Mouse (Mus musculus) mature B cell (primary cell): ENCODE data around the gene Pik3ap1.

Source experiments
- in situ Hi-C: fragments of 300-500 bp; cut with MboI; formaldehyde crosslinking; loops from 2 replicates; pipeline ENCODE4 v1.14.3; 2019

Gene Pik3ap1

DNA sequence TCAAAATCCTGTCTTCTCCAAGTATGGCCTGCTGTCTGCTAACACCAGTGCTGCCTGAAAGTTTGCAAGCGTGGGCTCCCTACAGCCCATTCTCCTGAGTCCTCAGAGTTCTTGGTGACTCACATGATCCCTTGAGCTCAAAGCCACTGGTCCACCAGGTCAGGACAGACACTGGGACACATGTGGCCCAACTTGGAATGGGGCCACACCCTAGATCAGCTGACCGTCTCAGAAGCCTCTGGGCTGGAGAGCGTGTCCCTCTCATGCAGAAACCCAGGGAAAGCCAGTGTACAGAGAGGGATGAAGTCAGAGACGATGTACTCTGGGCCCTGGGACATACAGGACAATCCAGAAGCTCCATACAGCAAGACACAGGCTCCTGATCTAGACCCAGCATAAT lies 102.7 kb downstream of the Pik3ap1 start:
- in situ Hi-C loops = loop anchor here (25.0 kb wide), 1 partner anchor 480 kb away; no protein-coding TSS in a partner anchor

DNA sequence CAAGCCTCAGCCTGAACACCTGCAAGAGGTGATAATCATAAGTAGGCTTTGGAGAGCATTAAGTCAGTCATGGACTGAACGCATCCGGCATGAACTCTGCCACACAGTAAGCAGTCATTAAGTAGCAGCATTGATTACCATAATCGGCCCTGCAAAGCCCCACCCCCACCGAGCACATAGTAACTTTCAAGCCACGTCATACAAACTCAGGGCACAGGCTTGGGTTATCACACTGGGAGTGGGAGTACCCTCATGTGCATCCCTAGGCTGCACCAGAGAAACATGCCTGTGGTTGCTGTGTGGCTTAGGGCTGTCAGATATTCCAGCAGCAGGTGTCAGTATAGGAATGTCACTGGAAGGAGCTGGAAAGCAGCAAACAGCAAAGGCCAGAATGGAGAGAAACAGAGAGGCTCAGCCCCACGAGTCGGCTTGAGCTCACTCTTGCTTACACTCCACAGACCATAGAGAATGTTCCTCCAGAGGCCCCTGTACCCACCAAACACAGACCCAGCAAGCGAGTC lies 105.1 kb downstream of the Pik3ap1 start:
- in situ Hi-C loops = loop anchor here (25.0 kb wide), 1 partner anchor 483 kb away; no protein-coding TSS in a partner anchor

DNA sequence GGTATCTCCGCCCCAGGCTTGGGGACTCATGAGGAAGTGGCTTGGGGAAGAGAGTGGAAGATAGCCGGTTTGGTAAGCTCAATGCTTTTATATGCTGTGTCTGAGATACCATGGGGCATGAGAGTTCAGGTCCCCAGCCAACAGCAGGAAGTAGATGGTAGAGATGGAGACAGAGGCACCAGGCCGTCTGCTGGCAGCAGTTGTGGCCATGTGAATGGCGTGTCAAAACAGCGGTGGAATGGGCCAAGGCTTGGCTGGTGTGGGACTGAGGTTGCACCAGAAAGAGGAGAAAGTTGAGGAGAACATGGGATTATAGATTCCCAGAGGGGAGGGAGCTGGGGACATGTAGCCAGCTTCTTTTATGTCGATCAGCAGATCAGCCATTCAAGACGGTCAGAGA lies 106.3 kb downstream of the Pik3ap1 start:
- in situ Hi-C loops = loop anchor here (25.0 kb wide), 1 partner anchor 484 kb away; no protein-coding TSS in a partner anchor

DNA sequence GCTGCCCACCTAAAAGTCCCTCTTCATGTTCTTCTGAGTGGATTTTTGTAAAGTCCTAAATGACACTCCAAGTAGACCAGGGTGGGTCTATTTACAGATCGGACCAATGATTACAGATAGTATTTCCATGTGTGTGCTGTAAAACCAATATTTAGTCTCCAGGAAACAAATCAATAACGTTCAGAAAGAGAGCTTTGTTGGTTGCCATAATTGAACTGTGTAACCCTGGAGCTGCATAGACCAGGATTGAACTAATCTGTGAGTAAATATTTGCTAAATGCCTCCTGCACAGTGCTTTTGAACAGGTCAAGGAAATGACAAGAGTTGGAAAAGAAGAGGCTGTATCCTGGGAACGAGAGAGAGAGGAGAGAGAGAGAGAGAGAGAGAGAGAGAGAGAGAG lies 109.3 kb downstream of the Pik3ap1 start:
- in situ Hi-C loops = loop anchor here (25.0 kb wide), 1 partner anchor 487 kb away; no protein-coding TSS in a partner anchor

DNA sequence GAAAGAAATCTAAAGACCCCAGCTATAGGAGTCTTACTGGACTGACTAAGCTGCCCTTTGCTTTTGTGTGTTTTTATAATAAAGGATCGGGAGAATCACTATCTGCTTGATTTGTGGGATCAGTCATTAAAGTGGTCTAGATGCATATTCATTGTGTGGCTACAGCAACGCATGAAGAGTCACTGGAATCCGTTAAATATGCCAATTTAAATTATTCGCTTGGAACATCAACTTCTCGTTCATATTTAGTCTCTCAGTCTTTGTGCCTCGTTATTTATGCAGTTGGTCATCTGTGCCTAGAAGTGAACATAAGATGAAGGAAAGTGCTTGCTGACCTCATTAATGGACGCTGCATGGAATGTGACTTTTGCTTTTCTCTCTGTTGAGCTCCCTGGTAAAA lies 114.0 kb downstream of the Pik3ap1 start:
- in situ Hi-C loops = no loop called here

DNA sequence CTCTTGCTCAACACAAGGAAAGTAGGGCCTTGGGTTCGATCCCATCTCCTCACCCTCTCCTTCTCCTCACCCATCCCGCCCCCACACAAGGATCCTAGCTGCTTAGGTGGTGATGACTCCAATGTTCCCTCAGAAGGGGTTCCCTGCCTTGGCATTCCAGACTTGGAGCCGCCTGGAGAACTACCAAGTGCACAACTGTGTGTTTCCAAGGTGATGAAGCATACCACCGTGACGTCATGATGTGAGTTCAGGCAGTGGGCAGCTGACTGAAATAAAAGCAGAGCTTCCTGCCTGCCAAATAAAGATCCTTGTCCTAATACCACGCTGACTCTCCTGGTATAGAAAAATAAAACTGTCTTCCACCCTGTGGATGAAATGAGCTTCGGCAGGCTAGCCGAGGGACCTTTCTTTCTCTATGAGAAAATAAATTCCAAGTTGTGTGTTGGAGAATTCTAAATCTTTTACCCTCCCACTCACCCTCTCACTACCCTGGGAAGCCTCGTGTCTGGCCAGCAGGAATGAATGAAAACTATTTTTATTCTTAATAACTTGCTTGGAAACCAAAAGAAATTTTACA lies 114.7 kb downstream of the Pik3ap1 start:
- in situ Hi-C loops = no loop called here

DNA sequence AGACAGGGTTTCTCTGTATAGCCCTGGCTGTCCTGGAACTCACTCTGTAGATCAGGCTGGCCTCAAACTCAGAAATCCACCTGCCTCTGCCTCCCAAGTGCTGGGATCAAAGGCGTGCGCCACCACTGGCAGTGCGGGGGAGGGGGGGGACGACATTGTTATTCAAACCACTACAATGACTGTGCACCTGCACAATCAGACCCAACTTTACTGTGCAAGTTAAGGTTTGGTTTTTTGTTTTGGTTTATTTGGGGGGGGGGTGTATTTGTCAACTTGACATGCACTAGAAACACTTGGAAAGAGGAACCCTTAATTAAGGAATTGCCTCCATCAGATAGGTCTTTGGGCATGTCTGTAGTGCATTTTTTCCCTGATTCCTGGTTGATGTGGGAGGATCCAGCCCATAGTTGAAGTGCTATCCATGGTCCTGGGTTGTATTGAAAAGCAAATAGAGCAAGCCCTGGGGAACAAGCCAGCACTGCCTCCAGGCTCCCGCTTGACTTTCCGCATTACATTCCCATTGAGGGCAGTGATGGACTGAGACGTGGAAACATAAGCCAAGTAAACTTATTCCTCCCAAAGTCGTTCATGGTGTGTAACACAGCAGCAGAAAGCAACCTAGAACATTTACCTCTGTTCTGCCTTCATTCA lies 118.5 kb downstream of the Pik3ap1 start:
- in situ Hi-C loops = no loop called here

DNA sequence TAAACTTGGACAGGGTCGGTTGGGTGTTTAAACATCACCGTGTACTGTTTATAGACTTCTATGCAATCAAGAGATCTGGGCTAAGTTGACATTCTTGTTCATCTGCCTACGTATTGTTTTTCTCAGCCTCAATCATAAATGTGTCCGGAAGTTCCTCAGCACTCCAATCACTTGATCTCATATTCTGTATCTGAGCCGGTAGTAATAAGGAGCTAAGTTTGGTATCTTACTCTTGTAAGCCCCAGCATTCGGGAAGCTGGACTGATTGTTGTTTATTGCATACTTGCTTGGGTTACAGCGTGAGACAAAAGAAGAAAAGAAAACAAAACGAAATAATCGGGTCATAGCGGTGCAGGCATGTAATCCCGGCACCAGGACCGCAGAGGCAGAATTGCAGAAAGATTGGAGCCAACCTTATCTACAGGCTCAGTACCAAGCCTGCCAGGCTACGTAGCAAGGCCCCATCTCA lies 120.5 kb downstream of the Pik3ap1 start:
- in situ Hi-C loops = no loop called here

DNA sequence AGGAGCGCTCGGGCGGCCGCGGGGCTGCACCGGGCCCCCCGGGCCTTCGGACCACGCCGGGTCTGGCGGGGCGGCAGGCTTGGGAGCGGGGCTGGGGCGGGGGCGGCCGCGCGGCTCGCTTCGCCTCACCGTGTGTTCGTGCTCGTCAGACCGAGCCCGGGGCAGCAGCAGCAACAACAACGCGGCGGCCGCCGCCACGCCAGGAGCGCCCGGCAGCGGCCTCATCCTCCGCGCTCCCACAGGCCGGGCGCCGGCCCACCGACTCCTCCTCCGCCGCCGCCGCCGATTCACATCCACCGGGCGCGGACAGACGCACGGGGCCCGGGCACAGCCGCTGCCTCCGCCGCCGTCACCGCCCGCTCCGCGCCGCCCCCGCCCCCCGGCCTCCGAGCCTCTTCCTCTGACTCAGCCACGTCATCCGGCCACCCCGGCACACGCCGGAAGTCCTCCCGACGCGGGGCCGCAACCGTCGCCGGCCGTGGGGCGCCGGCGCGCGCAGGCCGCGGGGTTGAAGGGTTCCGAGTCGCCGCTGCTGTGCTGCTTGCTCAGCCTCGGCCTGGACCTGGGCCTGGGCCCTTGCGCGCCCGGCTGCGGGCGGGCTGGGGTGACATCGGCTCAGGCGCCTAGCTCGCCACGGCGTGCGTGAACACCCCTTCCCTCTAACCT lies 121.1 kb downstream of the Pik3ap1 start, which contains the start of gene Tm9sf3:
TSS of gene Tm9sf3 (minus strand) at position 368 of the 666 bp plus-strand sequence.
- in situ Hi-C loops = no loop called here

DNA sequence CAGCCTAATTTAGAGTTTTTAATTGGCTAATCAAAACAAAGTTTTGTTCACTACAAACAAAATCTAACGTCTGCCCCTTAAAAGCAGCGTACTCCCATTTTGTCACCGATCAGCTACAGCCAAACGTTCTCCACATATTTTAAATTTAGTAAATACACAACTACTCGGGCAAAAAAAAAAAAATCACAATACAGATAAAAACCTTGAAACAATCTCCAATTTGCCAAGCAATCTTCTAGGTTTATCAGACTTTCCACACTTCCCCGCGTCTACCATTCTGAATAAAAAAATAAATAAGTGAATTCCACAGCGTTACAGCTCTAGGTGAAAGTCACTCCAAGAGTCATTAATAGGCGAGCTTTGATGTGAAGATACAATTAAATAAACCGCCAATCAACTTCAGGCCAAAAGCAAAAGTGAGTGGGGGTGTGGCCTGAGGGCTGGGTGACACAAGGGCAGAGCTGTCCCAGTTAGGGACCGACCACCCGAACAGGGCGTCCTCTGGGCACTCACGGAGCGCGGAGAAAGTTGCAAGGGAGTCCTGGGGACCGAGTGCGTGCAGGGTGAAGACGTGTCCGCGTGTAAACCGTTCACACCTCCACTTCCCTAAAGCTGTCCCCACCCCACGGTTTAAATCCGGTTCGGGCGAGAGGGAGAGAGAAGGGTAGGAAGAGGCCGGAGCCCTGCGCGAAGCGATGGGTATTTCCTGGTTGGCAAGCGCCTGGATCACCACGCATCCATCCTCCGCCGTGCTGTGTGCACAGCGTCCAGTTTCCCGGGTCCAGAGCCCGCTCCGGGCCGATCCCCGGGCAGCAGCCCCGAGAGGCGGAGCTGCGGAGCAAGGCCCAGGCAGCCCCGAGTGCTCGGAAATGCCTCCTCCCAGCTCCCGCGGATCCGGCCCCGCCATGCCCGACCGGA lies 121.9 kb downstream of the Pik3ap1 start:
- in situ Hi-C loops = no loop called here

DNA sequence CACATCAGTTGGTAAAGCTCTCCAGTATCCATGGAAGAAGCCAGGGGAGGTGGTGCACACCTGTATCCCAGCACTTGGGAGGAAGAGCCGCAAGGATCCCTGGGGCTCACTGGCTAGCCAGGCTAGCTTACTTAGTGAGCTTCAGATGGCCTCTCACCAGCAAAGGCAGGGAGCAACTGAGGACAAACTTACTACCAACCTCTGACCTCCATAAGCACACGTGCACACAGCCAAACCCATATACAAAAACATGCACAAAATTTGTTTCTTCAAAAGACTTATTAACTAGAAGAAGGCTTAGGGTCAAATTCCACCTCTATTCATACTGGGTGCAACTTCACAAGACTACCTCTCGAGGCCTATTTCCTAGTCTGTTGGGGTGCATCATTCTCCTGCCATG lies 124.2 kb downstream of the Pik3ap1 start:
- in situ Hi-C loops = no loop called here

DNA sequence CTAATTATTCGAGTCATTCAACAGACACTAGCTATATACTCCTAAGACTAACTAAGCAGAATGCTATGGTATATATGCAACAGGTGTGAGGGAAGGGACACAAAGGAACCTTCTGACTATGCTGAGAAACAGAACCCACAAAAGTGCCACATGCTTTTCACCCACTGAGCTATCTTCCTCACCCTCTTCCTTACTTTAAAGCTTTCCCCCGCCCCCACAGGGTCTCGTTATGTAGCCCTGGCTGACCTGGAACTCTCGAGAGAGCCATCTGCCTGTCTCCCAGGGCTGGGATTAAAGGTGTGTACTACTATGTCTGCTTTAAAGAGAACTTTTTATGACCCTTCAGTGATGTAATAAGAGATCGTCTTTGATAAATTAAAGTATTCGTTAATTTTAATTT lies 125.6 kb downstream of the Pik3ap1 start:
- in situ Hi-C loops = no loop called here

DNA sequence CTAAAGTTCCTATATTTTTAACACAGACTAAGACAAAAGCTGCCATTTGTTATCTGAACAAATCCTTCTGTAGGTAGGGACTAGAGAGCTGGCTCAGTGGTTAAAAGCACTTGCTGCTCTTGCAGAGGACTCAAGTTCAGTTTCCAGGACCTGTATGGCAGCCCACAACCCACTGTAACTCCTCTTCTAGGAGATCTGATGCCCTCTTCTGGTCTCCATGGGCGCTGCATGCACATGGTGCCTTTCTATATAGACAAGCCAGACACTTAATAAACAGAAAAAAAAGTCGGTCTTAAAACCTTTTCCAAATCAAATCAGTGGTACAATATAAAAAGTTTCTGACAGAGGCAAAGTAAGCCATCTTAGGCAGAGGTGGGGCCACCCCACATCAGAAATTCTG lies 126.2 kb downstream of the Pik3ap1 start:
- in situ Hi-C loops = no loop called here

DNA sequence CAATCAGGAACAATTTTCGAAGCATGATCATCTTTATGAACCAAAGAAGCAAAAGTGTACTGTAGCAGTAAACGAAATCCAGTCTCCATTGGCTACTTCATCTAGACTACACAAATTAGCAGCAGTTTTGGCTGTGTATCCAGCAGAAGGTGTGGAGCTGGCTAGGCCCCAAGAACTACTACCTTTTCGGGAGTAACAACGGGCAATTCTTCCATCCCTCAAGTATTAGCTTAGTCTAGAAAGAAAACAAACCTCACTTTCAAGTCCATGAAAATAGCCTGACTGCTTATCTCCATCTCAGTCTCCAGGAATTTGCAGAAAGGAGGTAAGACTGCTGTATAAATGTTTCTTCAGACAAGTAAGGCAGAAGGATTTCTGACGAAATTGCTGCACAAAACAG lies 130.3 kb downstream of the Pik3ap1 start:
- in situ Hi-C loops = no loop called here

DNA sequence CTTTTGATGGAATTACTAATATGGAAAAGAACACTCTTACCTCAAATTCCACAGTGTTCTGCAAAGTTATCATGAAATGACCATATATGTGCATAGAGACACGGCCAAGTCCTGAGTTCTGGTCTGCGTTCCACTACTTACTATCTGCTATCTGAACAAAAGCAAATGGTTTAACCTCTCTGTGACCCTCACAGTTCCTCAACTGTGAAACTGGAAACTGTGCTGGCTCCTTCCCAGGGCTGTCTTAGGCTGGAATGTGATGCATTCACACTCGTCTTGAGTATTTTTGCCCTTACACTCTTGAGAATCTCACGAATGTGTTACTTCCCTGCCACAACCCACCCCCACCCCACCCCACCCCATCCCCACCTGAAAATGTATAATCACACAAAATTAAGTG lies 135.9 kb downstream of the Pik3ap1 start:
- in situ Hi-C loops = no loop called here

DNA sequence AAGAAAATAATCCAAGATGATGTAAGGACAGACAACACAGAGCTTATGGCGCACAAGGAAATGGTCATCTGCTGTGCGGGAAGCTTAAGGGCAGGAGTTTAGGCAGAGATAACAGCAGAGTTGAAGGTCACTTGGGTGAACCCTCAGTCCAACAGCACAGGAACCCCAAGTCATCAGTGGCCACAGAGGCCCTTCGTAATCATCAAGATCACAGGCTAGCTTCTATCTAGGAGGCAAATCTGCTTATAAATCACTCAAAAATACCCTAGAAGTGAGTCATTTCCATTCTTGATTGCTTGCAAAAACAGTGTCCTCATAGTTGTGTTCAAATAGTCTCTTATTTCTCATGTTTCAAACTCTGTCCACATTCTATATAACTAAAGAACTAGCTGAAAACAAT lies 136.6 kb downstream of the Pik3ap1 start:
- in situ Hi-C loops = no loop called here

DNA sequence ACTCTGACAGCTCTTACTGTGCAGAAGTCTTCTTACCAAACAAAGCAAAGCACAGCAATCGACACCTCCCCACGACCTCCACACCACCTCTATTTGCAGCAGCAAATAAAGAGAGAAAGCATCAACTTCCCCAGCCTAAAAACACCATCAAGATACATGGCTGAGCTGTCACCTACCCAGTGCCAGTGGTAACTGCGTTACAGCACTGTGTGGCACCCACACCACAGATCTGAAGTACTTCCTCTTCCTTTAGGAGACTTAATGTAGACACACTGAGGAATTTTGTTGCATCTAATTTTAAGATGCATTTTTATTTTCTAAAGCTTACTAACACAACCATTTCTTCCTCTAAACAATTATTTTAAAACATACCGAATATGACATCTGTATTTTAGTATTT lies 138.6 kb downstream of the Pik3ap1 start:
- in situ Hi-C loops = no loop called here

DNA sequence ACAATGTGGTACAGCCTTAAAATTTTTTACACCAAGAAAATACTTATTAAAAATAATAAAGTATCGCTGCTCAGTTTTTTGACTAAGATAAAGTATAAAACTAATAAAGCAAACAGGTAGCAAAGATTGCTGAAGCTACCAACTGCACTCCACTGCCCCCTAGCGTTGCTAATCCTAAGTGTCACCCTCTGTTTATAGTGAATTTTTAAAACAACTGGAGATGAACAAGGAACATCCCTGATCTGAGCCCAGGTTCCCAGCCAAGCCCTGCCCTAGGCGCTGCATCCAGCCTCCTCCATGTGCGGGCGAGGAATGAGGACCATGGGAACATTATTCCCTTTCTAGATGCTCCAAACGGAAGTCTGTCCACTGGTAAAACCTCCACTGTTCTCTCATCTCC lies 140.3 kb downstream of the Pik3ap1 start:
- in situ Hi-C loops = no loop called here

DNA sequence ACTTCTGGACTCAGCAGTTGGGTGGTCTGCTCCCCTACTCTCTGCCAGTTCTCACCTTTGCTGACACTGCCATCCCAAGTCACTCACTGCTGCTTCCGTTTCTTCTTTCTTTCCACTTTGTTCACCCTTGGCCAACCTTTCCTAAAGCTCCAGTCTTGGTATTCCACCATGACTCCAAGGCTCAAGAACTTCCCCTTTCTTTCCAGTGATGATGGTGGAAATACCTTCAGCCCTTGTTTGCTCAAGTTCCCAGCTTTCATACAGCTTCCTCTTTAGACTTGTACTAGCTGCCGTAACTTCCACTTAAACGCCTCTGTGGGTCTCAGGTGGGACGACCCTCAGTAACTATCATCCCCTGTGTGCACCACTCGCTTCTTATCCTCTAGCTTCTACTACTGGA lies 142.9 kb downstream of the Pik3ap1 start:
- in situ Hi-C loops = no loop called here

DNA sequence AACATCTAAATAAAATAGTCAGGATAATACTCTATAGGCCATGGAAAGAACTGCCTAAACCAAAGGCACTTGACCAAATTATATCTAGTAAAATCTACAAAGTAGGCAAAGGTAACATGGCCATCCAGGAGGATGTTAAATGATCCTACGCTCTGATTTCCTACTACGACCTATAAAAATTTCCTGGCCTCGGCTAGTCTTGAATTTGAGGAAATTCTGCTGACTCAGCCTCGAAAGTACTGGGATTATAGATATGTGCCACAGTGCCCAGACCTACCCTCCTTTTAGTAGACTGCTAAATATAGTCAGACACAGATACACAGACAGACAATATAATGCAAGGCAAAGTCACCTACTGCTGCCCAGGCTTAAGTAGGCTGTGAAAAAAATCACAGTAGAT lies 151.2 kb downstream of the Pik3ap1 start:
- in situ Hi-C loops = no loop called here
